Comparison of ENCODE assay signal across 25 mouse cellular contexts in genomic region chr8:57803821-57804220, GRCm38 (mm10).
"Had no signal": no experiment of that assay in that cellular context is flagged by ENCODE, and none has a peak within 500 bp of the region (broad histone marks: within the 10 kb centered on the region; RNA-seq: fewer than 3 reads in every experiment).

No protein-coding gene starts in this region.

- DNase-seq: cerebellum, adult 9-11 months; cerebellum, postnatal 10 days; cerebellum, postnatal 25 days; cerebellum, postnatal 36 days; embryo, embryonic 11 days; forebrain, postnatal 0 days; gastrocnemius, adult 2 months; gastrocnemius, postnatal 10 days; gastrocnemius, postnatal 14 days; gastrocnemius, postnatal 25 days; gastrocnemius, postnatal 36 days; heart, adult 11 months; heart, adult 18-20 months; heart, adult 2 months had no signal

- ATAC-seq: forebrain, embryonic 13.5 days; forebrain, embryonic 14.5 days; forebrain, embryonic 15.5 days; forebrain, embryonic 16.5 days; forebrain, postnatal 0 days had no signal

- H3K4me3 ChIP-seq: embryonic facial prominence, embryonic 10.5 days; embryonic facial prominence, embryonic 12.5 days; embryonic facial prominence, embryonic 13.5 days; embryonic facial prominence, embryonic 15.5 days; erythroblast, embryonic 14.5 days; forebrain, embryonic 10.5 days; forebrain, embryonic 12.5 days; forebrain, embryonic 13.5 days; forebrain, embryonic 15.5 days; gastrocnemius, adult 2 months; heart, adult 2 months had no signal

- H3K27ac ChIP-seq: embryonic facial prominence, embryonic 10.5 days; embryonic facial prominence, embryonic 12.5 days; embryonic facial prominence, embryonic 13.5 days; embryonic facial prominence, embryonic 15.5 days; forebrain, embryonic 10.5 days; forebrain, embryonic 12.5 days; forebrain, embryonic 13.5 days; forebrain, embryonic 15.5 days; gastrocnemius, adult 2 months; heart, adult 2 months had no signal
